12 mouse cellular contexts compared by ENCODE assay signal in the genomic region with DNA sequence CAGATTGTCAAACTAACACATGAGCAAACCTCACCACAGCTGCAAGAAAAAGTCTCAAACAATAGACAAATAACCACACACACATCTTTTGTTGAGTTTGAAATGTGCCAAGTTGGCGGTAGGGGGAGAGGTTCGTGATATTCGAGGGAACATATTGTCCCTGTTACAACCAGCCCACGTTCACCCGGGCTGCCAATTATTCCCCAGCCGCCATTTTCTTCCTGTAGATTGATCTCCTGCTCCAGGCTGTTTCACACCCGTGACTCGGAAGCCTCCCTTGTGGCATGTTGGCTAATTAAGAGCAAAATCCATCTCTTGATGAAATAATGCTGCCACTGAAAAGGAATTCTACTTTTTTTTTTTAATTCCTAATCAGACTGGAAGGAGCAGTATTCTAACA.
DNase-seq lines count a peak whose midpoint lies in the region.
"Had no signal": no experiment of that assay in that cellular context is flagged by ENCODE, and none has a peak within 500 bp of the region (broad histone marks: within the 10 kb centered on the region; RNA-seq: fewer than 3 reads in every experiment).

No protein-coding gene starts in this region.

- intact Hi-C loops in left cerebral cortex, postnatal 36 days (cut with DNase I): no loop called here
- intact Hi-C loops in gastrocnemius, postnatal 36 days (cut with DNase I): no loop called here

- peak; percentile 2 to 12 for DNase-seq in left cerebral cortex, adult 8-10 months (ENCODE audit: low spot score in 2 of 2)
- DNase-seq in left cerebral cortex, postnatal 36 days (ENCODE audit: low spot score in 2 of 2): no peak
- DNase-seq in fat pad, adult 2 months (ENCODE audit: extremely low read depth, low read depth, low spot score): peak; percentile 59
- peak; percentile 45 for DNase-seq in gonadal fat pad, adult 2 months (ENCODE audit: low read depth)
- DNase-seq in layer of hippocampus, postnatal 14 days (ENCODE audit: low spot score in 2 of 2): peak; percentile 9 to 56
- DNase-seq in cerebellum, postnatal 10 days: no peak
- DNase-seq in gastrocnemius, postnatal 36 days: no peak
- DNase-seq in kidney, postnatal 36 days: no peak
- DNase-seq: adrenal gland, postnatal 14 days; cerebellum, adult 11 months; heart, postnatal 10 days; kidney, postnatal 14 days had no signal

Comparison
In these comparisons a context has a peak if more than half of its experiments do, and no peak if none do; other contexts are left out.
1. DNase-seq: peak in left cerebral cortex, adult 8-10 months (2 of 2), fat pad, adult 2 months (single experiment), gonadal fat pad, adult 2 months (single experiment) and layer of hippocampus, postnatal 14 days (2 of 2); none in left cerebral cortex, postnatal 36 days (0 of 2), cerebellum, postnatal 10 days (0 of 2), gastrocnemius, postnatal 36 days (0 of 2) and kidney, postnatal 36 days (0 of 2).